Mouse (Mus musculus): Measurements from ENCODE around the gene Slc22a23. TPM values are rescaled to one million over a fixed set of nuclear protein-coding genes. Genes with fewer than 3 reads are reported as not detected.

Gene Slc22a23
- polyA plus RNA-seq, 2 experiments, result 6.4 to 16.6 TPM

DNA sequence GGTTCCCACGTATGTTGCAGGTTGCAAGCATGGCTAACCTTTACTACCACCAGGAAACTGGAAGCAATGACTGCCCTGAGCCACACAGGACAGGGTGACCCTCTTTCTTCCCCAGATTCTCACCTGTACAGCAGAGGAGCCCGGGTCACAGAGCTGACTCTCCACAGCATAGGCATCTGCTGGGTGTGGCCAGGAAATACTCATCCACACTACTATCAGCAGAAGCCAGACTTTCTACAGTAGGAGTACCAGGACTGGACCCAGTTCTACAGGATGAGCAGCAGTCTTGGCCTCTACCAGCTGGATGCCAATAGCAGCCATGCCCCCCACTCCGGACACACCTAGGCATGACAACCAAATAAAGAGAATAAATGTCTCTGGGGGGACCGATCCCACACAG, 15.4 kb downstream of the Slc22a23 start:
- H3K27me3 ChIP-seq (ENCODE audit: control insufficient read depth, insufficient read depth, low read length), result no peaks in the 10 kb centered on the region
- no peak for TF ChIP-seq POLR2A (IDR thresholded peaks at IDR 0.05; ENCODE audit: borderline replicate concordance, extremely low read depth, insufficient read depth, insufficient read length)
- H3K9ac ChIP-seq (ENCODE audit: low read depth, low read length, severe bottlenecking), result no peak overlapping the region
- H3K36me3 ChIP-seq (ENCODE audit: control insufficient read depth, insufficient read depth, low read length), result no peaks in the 10 kb centered on the region
- 89% methylated on average over 4 of the region's 4 CpGs for WGBS
- H3K9me3 ChIP-seq (ENCODE audit: control insufficient read depth, low read length), result no peaks in the 10 kb centered on the region
- no peak overlapping the region for H3K4me2 ChIP-seq (replicated peaks; ENCODE audit: low read depth, low read length, severe bottlenecking)
- no peak overlapping the region for H3K27ac ChIP-seq (replicated peaks; ENCODE audit: low read depth, low read length)
- H3K4me3 ChIP-seq (replicated peaks; ENCODE audit: low read length), result no peak overlapping the region
- ATAC-seq (ENCODE audit: low FRiP score, low read depth), result no peak
- no peak for DNase-seq (ENCODE audit: low spot score)
- no peaks in the 10 kb centered on the region for H3K4me1 ChIP-seq (ENCODE audit: control insufficient read depth, insufficient read depth, low read length)

GRCm38 (mm10) chr13:34326992-34327391, 18.0 kb downstream of the Slc22a23 start:
- WGBS, result 96% methylated on average over 1 of the region's 1 CpGs
- H3K4me2 ChIP-seq (replicated peaks; ENCODE audit: low read depth, low read length, severe bottlenecking), result no peak overlapping the region
- no peaks in the 10 kb centered on the region for H3K9me3 ChIP-seq (ENCODE audit: control insufficient read depth, low read length)
- no peaks in the 10 kb centered on the region for H3K4me1 ChIP-seq (ENCODE audit: control insufficient read depth, insufficient read depth, low read length)
- ATAC-seq (ENCODE audit: low FRiP score, low read depth), result no peak
- H3K27ac ChIP-seq (replicated peaks; ENCODE audit: low read depth, low read length), result no peak overlapping the region
- no peak for DNase-seq (ENCODE audit: low spot score)
- H3K9ac ChIP-seq (ENCODE audit: low read depth, low read length, severe bottlenecking), result no peak overlapping the region
- no peak overlapping the region for H3K4me3 ChIP-seq (replicated peaks; ENCODE audit: low read length)
- no peak for TF ChIP-seq POLR2A (IDR thresholded peaks at IDR 0.05; ENCODE audit: borderline replicate concordance, extremely low read depth, insufficient read depth, insufficient read length)
- no peaks in the 10 kb centered on the region for H3K36me3 ChIP-seq (ENCODE audit: control insufficient read depth, insufficient read depth, low read length)
- H3K27me3 ChIP-seq (ENCODE audit: control insufficient read depth, insufficient read depth, low read length), result no peaks in the 10 kb centered on the region

- Histone ChIP-seq H3K27ac (replicated peaks; ENCODE audit: low read depth, low read length) (no peak overlapping the region), H3K9me3 (ENCODE audit: control insufficient read depth, low read length) (no peaks in the 10 kb centered on the region), H3K4me2 (replicated peaks; ENCODE audit: low read depth, low read length, severe bottlenecking) (no peak overlapping the region), H3K27me3 (ENCODE audit: control insufficient read depth, insufficient read depth, low read length) (no peaks in the 10 kb centered on the region), H3K9ac (ENCODE audit: low read depth, low read length, severe bottlenecking) (no peak overlapping the region), H3K36me3 (ENCODE audit: control insufficient read depth, insufficient read depth, low read length) (no peaks in the 10 kb centered on the region), H3K4me1 (ENCODE audit: control insufficient read depth, insufficient read depth, low read length) (no peaks in the 10 kb centered on the region), H3K4me3 (replicated peaks; ENCODE audit: low read length) (no peak overlapping the region)
- no peak for TF ChIP-seq POLR2A (IDR thresholded peaks at IDR 0.05; ENCODE audit: borderline replicate concordance, extremely low read depth, insufficient read depth, insufficient read length)
- WGBS, result 76% methylated on average over 2 of the region's 2 CpGs
- DNase-seq (ENCODE audit: low spot score), result no peak
- no peak for ATAC-seq (ENCODE audit: low FRiP score, low read depth)
Measured at GRCm38 (mm10) chr13:34323361-34323760, 21.6 kb downstream of the Slc22a23 start.

DNA sequence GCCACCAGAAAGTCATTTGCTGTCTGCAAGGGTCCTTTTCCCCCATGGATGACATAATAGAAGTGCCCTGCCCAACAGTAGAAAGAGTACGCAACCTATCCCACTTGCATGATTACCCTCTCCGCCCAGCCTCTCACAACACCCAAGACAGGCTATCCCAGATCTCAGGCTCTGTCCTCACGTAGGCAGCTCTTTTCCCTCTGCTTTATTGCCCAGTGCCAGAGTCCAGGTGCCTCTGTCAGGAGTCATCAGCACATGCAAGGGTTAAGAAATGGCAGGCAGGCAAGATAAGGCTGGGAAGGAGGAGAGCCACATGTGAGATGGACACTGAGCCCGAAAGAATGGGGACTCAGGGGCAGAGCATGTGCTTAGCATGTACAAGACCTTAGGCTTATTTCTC, 24.5 kb downstream of the Slc22a23 start:
- ATAC-seq (ENCODE audit: low FRiP score, low read depth), result no peak
- no peak overlapping the region for H3K4me2 ChIP-seq (replicated peaks; ENCODE audit: low read depth, low read length, severe bottlenecking)
- 85% methylated on average over 4 of the region's 4 CpGs for WGBS
- no peak overlapping the region for H3K9ac ChIP-seq (ENCODE audit: low read depth, low read length, severe bottlenecking)
- H3K27me3 ChIP-seq (ENCODE audit: control insufficient read depth, insufficient read depth, low read length), result no peaks in the 10 kb centered on the region
- no peak overlapping the region for H3K27ac ChIP-seq (replicated peaks; ENCODE audit: low read depth, low read length)
- TF ChIP-seq POLR2A (IDR thresholded peaks at IDR 0.05; ENCODE audit: borderline replicate concordance, extremely low read depth, insufficient read depth, insufficient read length), result no peak
- no peaks in the 10 kb centered on the region for H3K36me3 ChIP-seq (ENCODE audit: control insufficient read depth, insufficient read depth, low read length)
- no peak for DNase-seq (ENCODE audit: low spot score)
- no peak overlapping the region for H3K4me3 ChIP-seq (replicated peaks; ENCODE audit: low read length)
- no peaks in the 10 kb centered on the region for H3K9me3 ChIP-seq (ENCODE audit: control insufficient read depth, low read length)
- H3K4me1 ChIP-seq (ENCODE audit: control insufficient read depth, insufficient read depth, low read length), result no peaks in the 10 kb centered on the region

DNA sequence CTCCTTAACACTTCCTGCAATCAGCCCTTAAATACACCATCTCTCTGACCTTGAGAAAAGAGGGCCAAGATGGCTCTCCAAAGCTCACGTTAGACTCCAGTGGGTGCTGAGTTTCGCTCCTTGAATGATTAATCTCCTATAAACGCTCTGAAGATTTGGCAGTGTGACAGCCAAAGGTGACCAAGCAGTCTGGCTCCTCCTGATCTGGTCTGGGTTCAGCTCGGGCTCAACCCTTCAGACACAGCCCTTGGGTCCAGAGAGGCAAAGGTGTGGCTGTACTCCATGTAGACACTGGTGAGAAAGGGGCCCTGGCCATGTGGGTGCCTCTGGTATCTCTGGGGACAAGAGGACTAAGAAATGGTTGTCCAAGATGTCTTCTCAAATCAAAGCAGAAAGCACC, 27.9 kb downstream of the Slc22a23 start:
- Histone ChIP-seq H3K36me3 (ENCODE audit: control insufficient read depth, insufficient read depth, low read length) (no peaks in the 10 kb centered on the region), H3K4me2 (replicated peaks; ENCODE audit: low read depth, low read length, severe bottlenecking) (no peak overlapping the region), H3K9me3 (ENCODE audit: control insufficient read depth, low read length) (no peaks in the 10 kb centered on the region), H3K4me3 (replicated peaks; ENCODE audit: low read length) (no peak overlapping the region), H3K27ac (replicated peaks; ENCODE audit: low read depth, low read length) (no peak overlapping the region), H3K4me1 (ENCODE audit: control insufficient read depth, insufficient read depth, low read length) (no peaks in the 10 kb centered on the region), H3K27me3 (ENCODE audit: control insufficient read depth, insufficient read depth, low read length) (no peaks in the 10 kb centered on the region), H3K9ac (ENCODE audit: low read depth, low read length, severe bottlenecking) (no peak overlapping the region)
- no peak for TF ChIP-seq POLR2A (IDR thresholded peaks at IDR 0.05; ENCODE audit: borderline replicate concordance, extremely low read depth, insufficient read depth, insufficient read length)
- 89% methylated on average over 4 of the region's 4 CpGs for WGBS
- DNase-seq (ENCODE audit: low spot score) (no peak), ATAC-seq (ENCODE audit: low FRiP score, low read depth) (no peak)

DNA sequence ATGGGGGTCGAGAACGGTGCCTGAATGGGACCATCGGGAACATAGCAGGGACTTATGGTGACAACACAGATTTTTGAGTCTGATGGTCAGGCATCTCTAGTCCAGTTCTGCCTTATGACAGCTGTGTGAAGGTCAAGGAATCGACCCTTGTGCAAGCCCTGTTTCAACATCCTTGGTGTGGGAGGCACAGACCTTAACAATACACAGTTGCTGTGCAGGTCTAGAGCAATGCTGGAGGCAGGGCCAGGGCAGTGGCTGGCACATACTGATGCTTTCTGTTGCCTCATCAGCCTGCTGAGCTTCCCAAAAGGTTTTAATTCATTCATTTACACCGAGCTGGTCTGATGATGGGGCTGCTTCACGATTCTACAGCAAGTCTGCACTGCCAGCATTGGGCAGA, 28.5 kb downstream of the Slc22a23 start:
- no peak overlapping the region for H3K4me2 ChIP-seq (replicated peaks; ENCODE audit: low read depth, low read length, severe bottlenecking)
- H3K9me3 ChIP-seq (ENCODE audit: control insufficient read depth, low read length), result no peaks in the 10 kb centered on the region
- no peaks in the 10 kb centered on the region for H3K27me3 ChIP-seq (ENCODE audit: control insufficient read depth, insufficient read depth, low read length)
- no peak for TF ChIP-seq POLR2A (IDR thresholded peaks at IDR 0.05; ENCODE audit: borderline replicate concordance, extremely low read depth, insufficient read depth, insufficient read length)
- H3K4me3 ChIP-seq (replicated peaks; ENCODE audit: low read length), result no peak overlapping the region
- no peak for DNase-seq (ENCODE audit: low spot score)
- no peaks in the 10 kb centered on the region for H3K4me1 ChIP-seq (ENCODE audit: control insufficient read depth, insufficient read depth, low read length)
- no peak overlapping the region for H3K27ac ChIP-seq (replicated peaks; ENCODE audit: low read depth, low read length)
- H3K9ac ChIP-seq (ENCODE audit: low read depth, low read length, severe bottlenecking), result no peak overlapping the region
- H3K36me3 ChIP-seq (ENCODE audit: control insufficient read depth, insufficient read depth, low read length), result no peaks in the 10 kb centered on the region
- ATAC-seq (ENCODE audit: low FRiP score, low read depth), result no peak
- 83% methylated on average over 6 of the region's 6 CpGs for WGBS
